Mouse (Mus musculus): ENCODE data around the gene Nup188.

The Nup188 gene

DNA sequence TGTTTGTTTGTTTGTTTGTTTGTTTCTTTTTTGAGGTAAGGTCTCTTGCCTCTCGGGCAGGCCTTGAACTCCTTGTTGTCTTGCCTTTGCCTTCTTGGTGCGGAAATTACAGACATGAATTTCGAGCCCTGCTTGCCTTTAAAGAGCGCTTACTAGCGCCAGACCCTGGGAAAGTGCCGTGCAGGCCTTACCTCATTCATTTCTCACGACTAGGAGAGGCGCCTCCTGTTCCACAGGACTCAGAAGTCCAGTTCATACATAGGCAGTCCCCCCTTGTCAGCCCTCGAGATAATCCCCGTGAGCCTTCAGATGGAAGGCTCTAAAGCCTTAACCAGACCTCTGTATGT lies 803 bp downstream of the Nup188 start:
- no peak for DNase-seq

DNA sequence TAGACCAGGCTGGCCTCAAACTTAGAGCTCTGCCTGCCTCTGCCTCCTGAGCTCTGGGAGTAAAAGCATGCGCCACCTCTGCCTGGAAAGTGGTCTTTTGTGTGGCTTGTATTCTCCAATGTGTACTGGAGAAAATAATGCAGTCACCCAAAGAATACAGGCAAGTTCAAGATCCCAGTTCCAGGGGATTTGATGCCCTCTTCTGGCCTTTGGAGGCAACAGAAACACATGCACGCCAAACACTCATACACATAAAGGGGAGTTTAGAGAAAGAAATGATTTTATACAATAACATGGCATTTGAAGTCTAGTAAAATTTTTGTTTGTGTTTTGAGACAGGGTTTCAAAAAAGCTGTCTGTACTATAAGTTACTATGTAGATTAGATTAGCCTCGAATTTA lies 13.3 kb downstream of the Nup188 start:
- DNase-seq = no peak

DNA sequence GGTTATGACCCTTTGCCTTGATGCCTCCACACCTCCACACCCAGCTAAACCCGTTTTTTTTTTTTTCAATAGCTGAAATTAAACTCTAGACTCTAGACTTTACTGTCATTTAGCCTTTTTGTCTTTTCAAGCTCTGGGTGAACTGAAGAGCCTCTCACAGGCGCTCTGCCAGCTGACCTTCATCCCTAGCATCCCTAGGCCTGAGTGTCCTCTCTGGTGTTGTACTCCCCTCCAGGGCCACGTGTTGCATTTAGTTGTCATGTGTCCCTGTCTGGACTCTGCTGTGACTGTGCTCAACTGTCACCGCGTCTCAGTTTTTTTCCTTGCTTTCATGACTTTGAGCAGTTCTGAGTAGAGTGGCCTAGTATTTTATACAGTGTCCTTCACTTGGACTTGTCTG lies 13.8 kb downstream of the Nup188 start:
- no peak for DNase-seq

DNA sequence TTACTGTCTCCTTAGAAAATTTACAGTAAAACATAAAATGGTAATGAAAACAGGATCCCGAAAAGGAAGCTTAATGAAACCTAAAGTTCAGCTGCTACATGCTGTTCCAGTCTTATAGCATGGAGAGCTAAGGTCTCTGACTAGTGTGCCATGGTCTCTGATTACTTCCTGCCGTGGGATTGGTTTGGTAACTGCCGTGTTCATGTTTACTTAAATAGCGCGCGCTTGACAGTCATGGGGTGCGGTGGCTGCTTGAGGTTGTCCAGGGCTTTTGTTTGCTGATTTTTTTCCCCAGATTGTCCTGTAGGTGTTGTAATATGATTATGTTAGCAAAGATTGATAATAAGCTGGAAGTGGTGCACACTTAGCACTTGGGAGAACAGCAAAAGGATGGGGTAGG lies 19.9 kb downstream of the Nup188 start:
- DNase-seq = no peak

DNA sequence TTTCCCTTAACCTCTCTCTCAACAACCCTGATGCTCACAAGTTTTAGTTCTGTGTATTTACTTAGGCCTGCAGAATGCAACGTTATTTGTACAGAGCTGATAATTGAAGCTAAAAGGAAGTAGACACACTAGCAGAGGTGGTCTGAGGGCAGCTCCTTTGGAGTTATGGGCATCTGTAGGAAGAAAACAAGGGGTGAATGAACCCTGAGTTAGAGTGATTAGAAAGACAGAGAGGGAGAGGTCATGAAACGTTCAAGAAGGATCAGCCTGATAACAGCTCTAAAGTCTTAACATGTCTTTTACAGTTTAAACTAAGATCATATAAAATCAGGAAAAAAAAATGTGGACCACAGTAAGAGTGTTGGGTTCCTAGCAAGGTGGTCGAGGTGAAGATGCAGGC lies 23.2 kb downstream of the Nup188 start:
- no peak for DNase-seq

DNA sequence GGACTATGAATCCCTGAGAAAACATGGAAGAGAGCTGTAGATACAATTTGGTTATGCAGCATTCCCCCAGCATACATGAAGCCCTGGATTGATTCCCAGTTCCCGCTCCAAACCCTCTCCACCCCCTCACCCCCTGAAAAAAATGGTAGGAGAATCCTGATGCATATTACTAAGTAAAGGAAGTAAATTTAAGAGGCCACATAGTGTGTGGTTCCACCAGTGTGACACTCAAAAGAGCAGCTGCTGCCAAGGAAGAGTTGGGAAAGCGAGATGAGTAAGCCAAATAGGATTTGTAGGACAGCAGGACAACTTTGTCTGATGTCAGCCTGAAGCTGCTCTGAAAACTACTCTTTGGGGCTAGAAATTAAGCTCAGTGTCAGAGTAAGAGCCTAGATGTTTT lies 25.3 kb downstream of the Nup188 start:
- DNase-seq = no peak

DNA sequence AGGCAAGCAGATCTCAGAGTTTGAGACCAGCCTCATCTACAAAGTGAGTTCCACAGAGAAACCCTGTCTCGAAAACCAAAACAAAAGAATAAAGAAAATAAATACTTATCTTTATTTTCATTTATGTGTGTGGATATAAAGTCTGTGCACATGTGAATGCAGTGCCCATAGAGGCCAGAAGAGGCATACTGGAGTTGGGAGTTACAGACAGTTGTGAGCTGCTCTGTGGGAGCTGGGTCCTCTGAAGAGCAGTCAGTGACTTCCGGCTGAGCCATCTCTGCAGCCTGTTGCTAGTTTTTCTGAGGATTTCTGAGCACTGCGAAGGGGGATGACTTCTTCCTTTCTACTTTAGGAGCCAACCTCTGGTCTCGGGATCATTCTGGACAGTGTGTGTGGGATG lies 29.9 kb downstream of the Nup188 start:
- DNase-seq = no peak

DNA sequence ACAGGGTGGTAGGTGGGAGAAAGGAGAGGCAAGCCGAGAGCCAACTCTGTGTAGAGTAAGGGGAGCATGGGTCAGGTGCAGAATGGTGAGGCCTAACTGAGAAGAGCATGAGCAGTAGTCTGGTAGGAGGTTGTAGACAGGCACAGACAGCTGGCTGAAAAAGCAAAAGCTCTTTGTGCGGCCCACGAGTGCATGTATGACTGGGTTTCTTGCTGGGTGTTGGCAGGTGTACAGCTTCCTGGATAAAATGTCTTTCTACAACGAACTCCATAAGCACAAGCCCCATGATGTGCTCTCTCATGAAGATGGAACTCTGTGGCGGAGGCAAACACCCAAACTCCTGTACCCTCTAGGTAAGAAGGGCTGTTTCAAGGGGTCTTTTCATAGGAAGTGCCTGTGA lies 30.8 kb downstream of the Nup188 start:
- DNase-seq = no peak

DNA sequence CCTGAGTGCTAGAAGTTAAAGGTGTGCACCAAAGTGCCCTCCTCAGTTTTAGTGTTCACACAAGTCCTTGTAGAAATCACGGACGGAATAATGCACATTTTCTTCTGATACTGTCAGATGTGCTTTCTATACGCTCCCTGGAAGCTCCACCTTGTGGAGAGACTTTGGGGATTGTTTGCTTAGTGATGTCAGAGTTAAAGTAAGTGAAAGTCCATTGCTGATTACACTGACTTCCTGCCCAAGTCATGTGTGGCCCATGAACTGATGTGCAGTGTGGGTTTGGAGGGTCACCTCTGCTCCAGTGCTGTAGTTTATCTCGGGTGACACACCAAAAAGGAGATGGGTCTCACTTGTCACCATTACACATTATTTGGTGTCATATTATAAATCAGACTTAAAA lies 33.1 kb downstream of the Nup188 start:
- DNase-seq = no peak

DNA sequence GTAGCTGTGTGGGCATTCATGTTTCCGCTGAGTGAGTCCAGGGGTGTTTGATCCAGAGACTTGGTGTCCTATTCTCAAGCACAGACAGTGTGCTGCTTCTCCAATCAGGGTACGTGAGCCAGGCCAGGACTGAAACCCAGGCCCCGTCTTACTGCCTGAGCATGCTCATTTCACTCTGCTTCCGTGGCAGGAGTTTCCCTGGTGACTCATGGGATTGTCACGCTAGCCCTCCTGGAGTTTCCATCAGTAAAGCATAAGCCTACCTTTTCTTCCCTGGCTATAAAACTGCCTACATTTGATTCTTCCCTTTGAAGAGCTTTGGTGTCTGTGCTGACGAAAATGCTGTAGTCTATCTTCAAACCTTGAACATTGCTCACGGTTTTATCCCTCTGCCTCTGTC lies 36.9 kb downstream of the Nup188 start:
- no peak for DNase-seq

DNA sequence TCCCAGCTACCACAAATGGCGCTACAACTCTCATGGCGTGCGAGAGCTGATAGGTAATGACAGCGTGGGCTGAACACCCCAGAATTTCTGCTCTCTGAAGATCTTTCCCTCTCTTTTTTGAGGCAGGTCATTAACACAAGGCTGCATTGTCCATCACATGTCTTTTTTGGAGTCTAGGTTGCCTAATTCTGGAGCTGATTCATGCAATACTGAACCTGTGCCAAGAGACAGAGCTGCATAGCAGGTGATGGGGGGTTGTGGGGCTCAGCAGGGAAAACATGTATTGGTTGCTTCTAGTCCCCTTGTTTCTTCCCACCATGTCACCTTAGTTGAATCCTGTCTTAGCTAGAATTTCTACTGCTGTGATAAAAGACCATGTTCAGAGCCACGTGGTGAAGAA lies 39.1 kb downstream of the Nup188 start:
- DNase-seq = no peak

DNA sequence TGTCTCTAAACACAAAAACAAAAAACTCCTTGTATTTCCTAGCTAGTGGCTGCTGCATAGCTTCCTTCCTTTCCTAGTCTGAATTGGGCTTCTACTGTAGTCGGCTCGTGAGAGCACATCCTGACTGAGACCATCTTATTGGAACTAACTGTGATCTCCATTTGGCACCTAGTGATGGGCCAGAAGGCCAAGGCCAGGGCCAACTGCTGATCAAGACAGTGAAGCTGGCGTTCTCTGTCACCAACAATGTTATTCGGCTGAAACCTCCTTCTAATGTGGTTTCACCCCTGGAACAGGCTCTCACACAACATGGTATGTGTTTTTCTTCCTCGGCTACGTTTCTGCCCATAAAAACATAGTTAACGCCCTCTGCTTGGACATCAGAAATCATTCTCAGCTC lies 41.1 kb downstream of the Nup188 start:
- DNase-seq = no peak

DNA sequence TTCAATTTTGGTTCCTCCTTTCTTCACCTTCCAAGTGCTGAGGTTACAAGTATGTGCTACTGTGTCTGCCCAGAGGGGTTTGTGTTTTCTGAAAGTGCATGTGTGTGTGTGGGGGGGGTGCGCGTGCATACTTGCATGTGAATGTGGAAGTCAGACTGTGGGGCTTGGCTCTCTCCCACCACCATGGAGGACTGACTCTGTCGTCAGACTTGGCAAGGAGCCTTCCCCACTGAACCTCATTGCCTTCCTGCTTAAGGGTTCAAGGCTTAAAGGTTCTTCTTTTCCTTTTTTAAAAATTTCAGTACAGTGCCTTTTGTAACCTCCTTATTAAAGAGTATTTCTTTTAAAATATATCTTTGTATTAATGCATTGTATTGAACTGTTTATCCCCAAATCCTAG lies 42.6 kb downstream of the Nup188 start:
- DNase-seq = no peak

DNA sequence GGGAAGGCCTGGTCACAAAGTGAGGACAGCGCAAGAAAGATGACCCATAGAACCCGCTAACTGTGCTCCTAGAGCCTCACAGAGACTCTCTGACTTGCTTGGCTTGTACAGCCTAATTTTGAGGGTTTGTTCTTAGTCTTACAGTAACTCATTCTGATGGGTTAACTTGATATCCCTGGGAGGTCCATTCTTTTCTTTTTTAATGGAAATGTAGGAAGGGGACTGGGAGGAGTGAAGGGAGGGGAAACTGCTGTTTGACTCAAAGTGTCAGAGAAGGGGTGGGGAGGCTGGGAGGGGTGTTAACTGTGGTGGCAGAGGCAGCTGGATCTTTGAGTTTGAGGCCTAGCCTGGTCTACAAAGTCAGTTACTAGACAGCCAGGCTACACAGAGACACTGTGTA lies 49.1 kb downstream of the Nup188 start:
- no peak for DNase-seq

DNA sequence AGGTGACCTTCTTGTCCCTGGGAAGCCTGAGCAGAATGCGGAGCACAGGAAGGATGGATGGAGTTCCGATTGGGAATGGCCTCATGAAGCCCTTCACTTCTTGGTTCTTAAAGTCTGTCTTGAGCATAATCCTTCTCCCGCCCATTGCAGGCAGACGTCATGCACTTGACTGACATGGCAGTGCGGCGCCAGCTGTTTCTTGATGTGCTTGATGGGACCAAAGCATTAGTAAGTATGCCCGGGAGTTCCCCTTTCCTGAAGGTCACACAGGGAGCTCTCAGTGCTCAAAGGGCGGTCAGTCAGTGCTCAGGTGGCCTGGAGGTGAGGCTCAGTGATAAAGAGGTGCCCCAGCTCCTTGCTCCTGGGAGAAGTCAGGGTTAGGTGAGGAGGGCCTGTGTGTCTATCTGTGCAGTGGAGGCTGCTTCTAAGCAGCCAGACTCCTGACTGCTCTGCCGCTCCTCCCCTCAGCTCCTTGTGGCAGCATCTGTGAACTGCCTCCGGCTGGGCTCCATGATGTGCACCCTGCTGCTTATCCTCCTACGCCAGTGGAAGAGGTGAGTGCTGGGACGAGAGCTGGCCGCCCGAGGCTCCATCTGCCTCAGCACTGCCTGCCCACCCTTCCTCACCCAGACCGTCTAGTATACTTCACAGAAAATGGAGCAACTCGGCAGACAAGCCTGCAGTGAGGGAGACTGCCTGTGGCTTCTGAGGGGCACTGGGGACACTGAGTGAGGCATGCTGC lies 50.1 kb downstream of the Nup188 start:
- peak; percentile 87 for DNase-seq

DNA sequence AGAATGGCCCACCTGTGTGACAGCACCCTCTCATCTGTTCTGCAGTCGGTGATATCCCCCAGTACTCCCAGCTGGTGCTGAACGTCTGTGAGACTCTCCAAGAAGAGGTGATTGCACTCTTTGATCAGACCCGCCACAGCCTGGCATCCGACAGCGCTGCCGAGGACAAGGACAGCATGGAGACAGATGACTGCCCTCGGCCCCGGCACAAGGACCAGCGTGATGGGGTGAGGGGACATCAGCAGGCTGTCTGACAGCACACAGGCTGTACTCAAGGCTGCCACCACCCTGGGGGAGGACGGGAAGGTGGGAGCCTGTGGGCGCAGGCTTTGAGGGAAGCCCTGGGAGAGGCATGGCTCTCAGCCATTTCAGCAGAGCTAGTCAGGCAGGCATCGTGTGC lies 51.0 kb downstream of the Nup188 start:
- DNase-seq = peak; percentile 83

DNA sequence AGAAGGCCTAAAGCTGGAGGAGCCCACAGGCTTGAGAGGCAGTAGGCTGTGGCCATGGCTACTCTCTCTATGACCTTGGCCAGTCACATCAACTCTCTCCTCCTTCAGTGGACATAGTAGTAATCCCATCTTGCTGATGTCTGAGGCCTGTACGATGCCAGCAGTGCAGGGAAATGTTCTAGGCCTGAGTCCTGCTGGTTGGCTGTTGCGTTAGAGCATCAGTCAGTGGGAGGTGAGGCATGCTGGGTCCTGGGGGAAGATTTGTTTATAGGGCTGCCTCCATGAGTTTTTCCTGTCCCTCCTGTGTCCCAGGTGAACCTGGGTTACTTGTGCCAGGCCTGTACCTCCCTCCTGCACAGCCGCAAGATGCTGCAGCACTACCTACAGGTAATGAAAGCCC lies 55.9 kb downstream of the Nup188 start:
- peak; percentile 89 for DNase-seq

DNA sequence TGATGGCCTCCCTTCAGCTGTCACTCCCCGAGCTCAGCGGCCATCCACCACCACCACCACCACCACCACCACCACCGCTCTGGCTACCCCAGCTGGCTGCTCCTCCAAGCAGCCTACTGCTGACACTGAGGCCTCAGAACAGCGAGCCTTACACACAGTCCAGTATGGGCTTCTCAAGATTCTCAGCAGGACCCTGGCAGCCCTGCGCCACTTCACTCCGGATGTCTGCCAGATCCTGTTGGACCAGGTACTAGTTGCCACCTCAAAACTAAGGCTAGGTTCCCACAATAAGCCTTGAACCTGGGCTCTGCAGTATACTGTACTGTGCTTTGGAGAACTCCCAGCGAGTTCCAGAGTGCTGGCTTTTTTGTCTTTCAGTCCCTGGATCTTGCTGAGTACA lies 56.3 kb downstream of the Nup188 start:
- peak; percentile 81 for DNase-seq

DNA sequence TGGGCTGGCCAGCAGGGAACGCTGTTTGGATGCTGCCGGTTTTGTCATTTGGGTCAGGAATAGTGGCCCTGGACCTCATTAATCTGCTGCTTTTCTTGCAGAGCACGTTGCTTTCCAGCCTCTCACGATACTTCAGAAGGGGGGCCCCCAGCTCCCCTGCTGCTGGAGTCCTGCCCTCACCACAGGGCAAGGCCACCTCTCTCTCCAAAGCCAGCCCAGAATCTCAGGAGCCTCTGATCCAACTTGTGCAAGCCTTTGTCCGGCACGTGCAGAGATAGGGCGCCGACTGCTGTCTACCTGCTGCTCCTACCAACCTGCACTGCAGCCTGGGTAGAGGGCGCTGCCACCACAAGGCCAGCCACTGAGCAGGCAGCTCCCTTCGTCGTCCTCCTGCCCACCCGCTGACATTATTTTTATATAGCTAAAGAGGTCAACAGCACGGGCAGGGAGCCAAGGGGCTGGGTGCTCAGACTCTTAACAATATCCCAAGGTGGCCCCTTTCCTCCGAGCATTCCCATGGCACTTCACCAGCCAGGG lies 57.5 kb downstream of the Nup188 start:
- peak; percentile 96 for DNase-seq

DNA sequence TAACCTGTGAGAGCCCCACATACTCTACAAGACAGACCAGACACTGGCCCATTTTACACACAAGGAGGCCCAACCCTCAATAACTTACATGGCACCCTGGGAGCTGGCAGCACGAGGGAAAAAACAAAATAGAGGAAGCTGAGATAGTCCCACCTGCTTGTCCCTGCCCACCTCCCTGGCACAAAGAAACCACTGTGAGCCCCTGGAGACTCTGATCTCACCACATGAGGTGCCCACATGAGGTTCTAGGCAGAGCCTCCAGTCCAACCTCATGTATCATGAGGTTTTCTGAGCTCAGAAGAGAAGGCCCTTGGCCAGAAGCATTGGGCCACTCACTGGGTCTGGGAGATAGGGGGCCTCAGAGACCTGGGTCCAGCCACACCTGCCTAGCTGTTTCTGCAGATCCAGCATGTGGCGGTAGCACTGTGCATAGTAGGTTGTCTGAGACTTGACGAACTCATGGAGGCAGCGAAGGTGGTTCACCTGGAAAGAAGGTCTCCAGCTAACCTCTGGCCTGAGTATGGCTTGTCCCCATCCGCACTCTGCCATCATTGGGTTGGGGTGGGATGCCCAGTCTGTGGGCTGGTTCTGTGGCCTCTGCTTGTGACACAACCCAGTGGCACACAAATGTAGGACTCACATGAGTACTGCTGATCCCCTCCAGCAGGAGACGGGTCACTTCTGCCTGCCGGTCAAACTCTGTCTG lies 59.9 kb downstream of the Nup188 start:
- DNase-seq = no peak

DNA sequence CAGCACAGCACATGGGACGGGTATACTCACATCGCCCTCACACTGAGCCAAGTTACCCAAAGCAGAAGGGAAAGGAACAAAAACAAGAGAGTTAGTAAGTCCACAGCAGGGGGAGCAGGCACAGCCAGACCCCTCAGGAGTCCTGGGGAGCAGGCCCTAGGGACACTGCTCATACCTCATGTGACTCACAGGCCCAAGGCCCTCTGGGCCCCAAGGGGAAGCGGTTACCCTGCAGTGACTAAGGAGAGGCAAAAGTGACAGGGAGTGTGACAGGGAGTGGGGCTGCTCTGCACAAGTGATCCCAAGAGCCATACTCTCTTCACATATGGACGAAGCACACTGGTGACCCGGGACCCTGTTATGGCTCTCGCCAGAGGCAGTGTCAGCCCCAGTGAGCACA lies 63.0 kb downstream of the Nup188 start:
- DNase-seq = no peak

DNA sequence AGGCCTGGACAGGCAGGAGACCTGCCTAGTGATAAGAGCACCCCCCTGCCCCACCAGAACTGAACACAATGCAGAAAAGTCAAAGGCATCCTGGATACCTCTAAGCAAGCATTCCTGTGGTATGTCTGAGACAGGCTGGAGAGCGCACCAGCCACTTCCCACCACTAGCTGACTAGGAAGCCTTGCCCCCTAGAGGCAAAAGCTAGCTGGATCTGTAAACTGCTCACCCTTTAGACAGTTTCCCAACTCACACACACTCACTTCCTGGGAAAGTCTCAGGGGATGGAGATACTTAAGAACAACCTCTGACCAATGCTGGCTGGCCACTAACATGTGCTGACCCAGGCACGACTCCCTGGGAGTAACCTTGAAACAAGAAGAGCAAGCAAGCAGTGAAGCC lies 65.0 kb downstream of the Nup188 start:
- DNase-seq = peak; percentile 96

DNA sequence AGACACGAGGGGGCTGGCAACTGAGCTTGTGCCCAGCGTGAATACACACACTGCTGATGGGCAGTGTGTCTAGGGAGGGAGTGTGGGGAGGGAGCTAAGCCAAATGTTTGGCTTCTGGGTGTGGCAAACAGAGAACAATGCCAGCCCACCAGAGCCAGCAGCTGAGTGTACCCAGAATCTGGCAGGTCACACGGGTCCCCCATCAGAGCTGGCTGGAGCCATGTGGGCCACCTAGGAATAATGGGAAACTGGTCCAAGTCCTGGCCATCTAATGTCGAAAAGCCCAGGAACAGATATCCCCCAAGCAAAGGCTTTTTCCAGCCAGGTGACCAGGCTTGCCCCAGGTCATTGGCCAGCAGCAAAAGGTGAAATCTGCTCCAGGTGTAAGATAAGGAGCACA lies 69.7 kb downstream of the Nup188 start:
- no peak for DNase-seq

DNA sequence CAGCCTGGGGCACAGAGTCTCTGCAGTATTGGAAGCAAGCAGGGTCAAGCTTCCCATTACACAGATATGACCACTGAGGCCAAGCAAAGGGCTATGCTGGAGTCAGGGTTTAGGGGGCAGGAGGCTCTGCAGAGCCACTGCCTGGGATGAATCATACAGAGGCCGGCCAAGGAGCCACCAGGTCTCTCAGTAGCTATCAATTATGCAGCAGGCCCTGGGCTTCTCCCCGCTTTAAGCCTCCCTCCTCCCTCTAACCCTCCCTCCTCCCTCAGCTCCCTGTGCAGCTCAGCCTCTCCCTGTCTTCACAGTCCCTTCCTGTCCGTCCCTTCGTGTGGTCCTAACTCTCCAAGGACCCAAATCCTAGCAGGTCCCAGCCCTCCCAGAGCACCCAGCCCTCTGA lies 70.1 kb downstream of the Nup188 start:
- DNase-seq = no peak

DNA sequence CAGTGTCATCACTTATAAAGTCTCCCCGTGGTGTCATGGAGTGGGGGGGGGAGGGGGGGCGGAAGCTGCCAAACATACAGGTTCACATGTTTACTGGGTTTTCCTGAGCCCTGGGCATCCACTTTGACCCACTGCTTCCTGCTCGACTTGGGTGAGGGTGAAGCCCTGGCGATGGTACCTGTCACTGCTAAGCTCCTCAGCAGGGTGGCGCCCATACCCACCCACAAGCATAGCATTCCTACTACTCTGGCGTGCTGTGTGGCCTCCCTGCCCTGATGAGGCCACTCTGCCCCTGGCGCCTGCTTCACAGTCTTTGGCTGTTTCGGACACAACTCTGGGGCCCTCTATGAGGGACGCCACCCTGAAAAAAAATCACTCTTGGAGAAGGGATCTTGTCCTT lies 70.7 kb downstream of the Nup188 start:
- no peak for DNase-seq
